9 mouse cellular contexts compared by ENCODE assay signal in genomic region chr16:45090005-45090404, GRCm38 (mm10). TPM values are rescaled to one million over a fixed set of nuclear protein-coding genes. Genes with fewer than 3 reads are reported as not detected.
DNase-seq lines count a peak whose midpoint lies in the region; ATAC-seq and TF ChIP-seq lines count a peak whose summit lies in the region.
"Had no signal": no experiment of that assay in that cellular context is flagged by ENCODE, and none has a peak within 500 bp of the region (broad histone marks: within the 10 kb centered on the region; RNA-seq: fewer than 3 reads in every experiment).

No protein-coding gene starts in this region.

- H3K4me2 ChIP-seq in heart, postnatal 0 days (ENCODE audit: low read depth, low read length) = peak overlapping the region; percentile 32; the same call in 1 of the 2 replicates
- H3K4me2 ChIP-seq in liver, embryonic 15.5 days = peak overlapping the region; percentile 31
- H3K4me2 ChIP-seq in stomach, embryonic 16.5 days (ENCODE audit: low read depth, low read length) = peak overlapping the region; percentile 38; the same call in 1 of the 2 replicates

- peak; percentile 73 for DNase-seq in CD4-positive helper T cell, adult 2 months (ENCODE audit: low read depth, low spot score)
- DNase-seq in forebrain, embryonic 10.5 days (ENCODE audit: extremely low spot score, low spot score) = peak; percentile 67
- DNase-seq in heart, postnatal 0 days (ENCODE audit: low spot score) = peak; percentile 69
- peak; percentile 67 to 85 for DNase-seq in kidney, postnatal 36 days
- peak; percentile 68 for DNase-seq in neural tube, embryonic 10.5 days (ENCODE audit: extremely low spot score, low spot score)

- WGBS in forebrain, embryonic 10.5 days = 13% methylated on average over 10 of the region's 10 CpGs
- WGBS in heart, postnatal 0 days = 5% methylated on average over 10 of the region's 10 CpGs
- WGBS in liver, embryonic 15.5 days (ENCODE audit: insufficient replicate concordance) = 3% methylated on average over 10 of the region's 10 CpGs
- WGBS in stomach, embryonic 16.5 days = 9% methylated on average over 10 of the region's 10 CpGs

- no peaks in the 10 kb centered on the region for H3K36me3 ChIP-seq in forebrain, embryonic 10.5 days (replicated peaks)
- no peaks in the 10 kb centered on the region for H3K36me3 ChIP-seq in heart, postnatal 0 days (replicated peaks; ENCODE audit: control insufficient read depth, insufficient read depth, low read length)
- no peaks in the 10 kb centered on the region for H3K36me3 ChIP-seq in liver, embryonic 15.5 days (replicated peaks)
- H3K36me3 ChIP-seq in stomach, embryonic 16.5 days (ENCODE audit: control insufficient read depth, insufficient read depth, low read length) = no peaks in the 10 kb centered on the region

- H3K4me3 ChIP-seq in bone marrow macrophage, adult 2 months (ENCODE audit: insufficient read depth, low read length) = peak overlapping the region; percentile 52
- no peak overlapping the region for H3K4me3 ChIP-seq in forebrain, embryonic 10.5 days
- H3K4me3 ChIP-seq in heart, postnatal 0 days (ENCODE audit: low read depth, low read length) = peak overlapping the region; percentile 11; the same call in 1 of the 2 replicates
- H3K4me3 ChIP-seq in liver, embryonic 15.5 days (replicated peaks) = no peak overlapping the region; the same call in 1 of the 2 replicates
- no peak overlapping the region for H3K4me3 ChIP-seq in stomach, embryonic 16.5 days (replicated peaks; ENCODE audit: low read length)
- H3K4me3 ChIP-seq: erythroblast, embryonic 14.5 days had no signal

- H3K9me3 ChIP-seq in forebrain, embryonic 10.5 days = no peaks in the 10 kb centered on the region
- H3K9me3 ChIP-seq in heart, postnatal 0 days (replicated peaks; ENCODE audit: control insufficient read depth, low read length) = no peaks in the 10 kb centered on the region
- no peaks in the 10 kb centered on the region for H3K9me3 ChIP-seq in liver, embryonic 15.5 days (replicated peaks)
- H3K9me3 ChIP-seq in stomach, embryonic 16.5 days (replicated peaks; ENCODE audit: control insufficient read depth, low read length) = no peaks in the 10 kb centered on the region

- peak overlapping the region; percentile 54 for H3K27ac ChIP-seq in bone marrow macrophage, adult 2 months (ENCODE audit: insufficient read depth, low read depth, low read length)
- H3K27ac ChIP-seq in forebrain, embryonic 10.5 days = no peak overlapping the region
- no peak overlapping the region for H3K27ac ChIP-seq in heart, postnatal 0 days (ENCODE audit: low read depth)
- no peak overlapping the region for H3K27ac ChIP-seq in liver, embryonic 15.5 days (replicated peaks)
- no peak overlapping the region for H3K27ac ChIP-seq in stomach, embryonic 16.5 days (ENCODE audit: low read length)

- H3K27me3 ChIP-seq in forebrain, embryonic 10.5 days (ENCODE audit: poor library complexity, severe bottlenecking) = no peaks in the 10 kb centered on the region
- no peaks in the 10 kb centered on the region for H3K27me3 ChIP-seq in heart, postnatal 0 days (ENCODE audit: control insufficient read depth, insufficient read depth, low read length)
- no peaks in the 10 kb centered on the region for H3K27me3 ChIP-seq in liver, embryonic 15.5 days
- H3K27me3 ChIP-seq in stomach, embryonic 16.5 days (ENCODE audit: control insufficient read depth, insufficient read depth, low read length) = no peaks in the 10 kb centered on the region

- 0 out of 2 replicates have a peak overlapping the region, but pooled peaks have one; percentile 6 for H3K9ac ChIP-seq in heart, postnatal 0 days (replicated peaks; ENCODE audit: low read depth, low read length)
- no peak overlapping the region for H3K9ac ChIP-seq in liver, embryonic 15.5 days
- no peak overlapping the region for H3K9ac ChIP-seq in stomach, embryonic 16.5 days (ENCODE audit: low read length)

- TF ChIP-seq CTCF in bone marrow macrophage, adult 2 months (IDR thresholded peaks at IDR 0.05; ENCODE audit: low read depth, low read length) = peak; percentile 95
- TF ChIP-seq CTCF in heart, postnatal 0 days (IDR thresholded peaks at IDR 0.05; ENCODE audit: low read depth) = peak; percentile 97

- peaks cover 6% of the 10 kb centered on the region; the same call in 1 of the 2 replicates for H3K4me1 ChIP-seq in bone marrow macrophage, adult 2 months (ENCODE audit: control insufficient read depth, insufficient read depth, low read length)
- peaks cover 19% of the 10 kb centered on the region for H3K4me1 ChIP-seq in forebrain, embryonic 10.5 days
- H3K4me1 ChIP-seq in heart, postnatal 0 days (ENCODE audit: control insufficient read depth, insufficient read depth) = peaks cover 3% of the 10 kb centered on the region; the same call in 1 of the 2 replicates
- H3K4me1 ChIP-seq in liver, embryonic 15.5 days (replicated peaks) = no peaks in the 10 kb centered on the region
- H3K4me1 ChIP-seq in stomach, embryonic 16.5 days (ENCODE audit: control insufficient read depth, insufficient read depth, low read length) = 0 out of 2 replicates have a peak, but pooled peaks cover 9% of the 10 kb centered on the region

- TF ChIP-seq POLR2A in bone marrow macrophage, adult 2 months (IDR thresholded peaks at IDR 0.05; ENCODE audit: borderline replicate concordance, low read depth, low read length) = no peak

- TF ChIP-seq EP300 in heart, postnatal 0 days (IDR thresholded peaks at IDR 0.05; ENCODE audit: low read depth) = no peak

- ATAC-seq in heart, postnatal 0 days (ENCODE audit: insufficient read depth, low read depth) = peak; percentile 45; the same call in 1 of the 2 replicates
- no peak for ATAC-seq in liver, embryonic 15.5 days (ENCODE audit: insufficient read depth)
- no peak for ATAC-seq in stomach, embryonic 16.5 days (ENCODE audit: insufficient read depth, low FRiP score)

RNA-seq across cellular contexts. Expression of gene Ccdc80, which starts 3.2 kb away (rescaled TPM):
- 1.5 and 1.6 TPM in 2 replicates for polyA plus RNA-seq in bone marrow macrophage, adult 2 months (2012; ENCODE audit: insufficient read depth, insufficient read length, missing spikeins)
- 11.7 and 14.0 TPM in 2 replicates for polyA plus RNA-seq in forebrain, embryonic 10.5 days (2016; fragmentation: Nextera tagmentation; extraction: Ambion mirVana)
- total RNA-seq in heart, postnatal 0 days (2014; rRNA removed; ENCODE audit: low replicate concordance) = 61.4 and 70.2 TPM in 2 replicates
- 75.3 and 75.8 TPM in 2 replicates for polyA plus RNA-seq in heart, postnatal 0 days (2015; fragmentation: Nextera tagmentation; extraction: Ambion mirVana)
- polyA plus RNA-seq in liver, embryonic 15.5 days (2015; fragmentation: Nextera tagmentation; extraction: Ambion mirVana) = 9.7 TPM in 2 replicates
- polyA plus RNA-seq in stomach, embryonic 16.5 days (2015; fragmentation: Nextera tagmentation; extraction: Ambion mirVana) = 104 and 105 TPM in 2 replicates

Comparison
In these comparisons a context has a peak if more than half of its experiments do, and no peak if none do; other contexts are left out.
1. H3K4me3 ChIP-seq: peak in bone marrow macrophage, adult 2 months (single experiment) and heart, postnatal 0 days (single experiment); none in forebrain, embryonic 10.5 days (single experiment), liver, embryonic 15.5 days (single experiment) and stomach, embryonic 16.5 days (single experiment).
2. Peak in every context shown above with its lines, with median percentiles within 50 percentile points of each other: DNase-seq and H3K4me2 ChIP-seq.